Mouse (Mus musculus) skeletal muscle tissue, postnatal 0 days (tissue): ENCODE data around the gene Gucy2e. TPM values are rescaled to one million over a fixed set of nuclear protein-coding genes. Genes with fewer than 3 reads are reported as not detected.

Experiments
- polyA plus RNA-seq: library from polyadenylated mRNA; unstranded; fragments of >200 nt; fragmentation: Nextera tagmentation; extraction: Ambion mirVana; gene quantifications from 2 replicates; pipeline ENCODE4 v1.2.1, GENCODE M21; 2015

The Gucy2e gene
- 0.05 and 0.10 TPM in 2 replicates for polyA plus RNA-seq

GRCm38 (mm10) chr11:69236926-69237260, at the start of gene Gucy2e:
Gene Gucy2e, minus strand, starts transcription at chr11:69237036.

GRCm38 (mm10) chr11:69197743-69198142, 39.1 kb downstream of the Gucy2e start, which contains the start of gene Alox8:
Gene Alox8, minus strand, starts transcription at chr11:69197843.

Other genes starting within 250 kb of the Gucy2e start
- 7.5 and 7.9 TPM in 2 replicates for gene Pfas, start 228.6 kb downstream of the Gucy2e start, polyA plus RNA-seq
- gene Ctc1, start 221.1 kb downstream of the Gucy2e start, polyA plus RNA-seq, result 12.5 and 13.5 TPM in 2 replicates
- 23.1 and 28.8 TPM in 2 replicates for gene Aurkb, start 191.4 kb downstream of the Gucy2e start, polyA plus RNA-seq
- gene Borcs6, start 177.3 kb downstream of the Gucy2e start, polyA plus RNA-seq, result 10.3 and 13.3 TPM in 2 replicates
- 31.1 and 34.1 TPM in 2 replicates for gene Tmem107, start 166.2 kb downstream of the Gucy2e start, polyA plus RNA-seq
- 67.9 and 70.2 TPM in 2 replicates for gene Vamp2, start 148.5 kb downstream of the Gucy2e start, polyA plus RNA-seq
- gene Per1, start 141.8 kb downstream of the Gucy2e start, polyA plus RNA-seq, result 11.1 and 16.8 TPM in 2 replicates
- 0.26 TPM in 1 of 2 replicates, not detected in the other for gene Hes7, start 116.6 kb downstream of the Gucy2e start, polyA plus RNA-seq
- gene 9130213A22Rik, start 114.4 kb downstream of the Gucy2e start, polyA plus RNA-seq, result 0.12 and 0.56 TPM in 2 replicates
- 1.1 TPM in 1 of 2 replicates, not detected in the other for gene Aloxe3, start 111.1 kb downstream of the Gucy2e start, polyA plus RNA-seq
- 2.2 TPM in 1 of 2 replicates, not detected in the other for gene Alox12b, start 80.0 kb downstream of the Gucy2e start, polyA plus RNA-seq
- 0.09 and 0.13 TPM in 2 replicates for gene Alox8, start 39.2 kb downstream of the Gucy2e start, polyA plus RNA-seq
- 5.5 and 7.0 TPM in 2 replicates for gene Cntrob, start 86.7 kb upstream of the Gucy2e start, polyA plus RNA-seq
- 88.7 and 98.0 TPM in 2 replicates for gene Trappc1, start 86.9 kb upstream of the Gucy2e start, polyA plus RNA-seq
- 0.18 and 0.35 TPM in 2 replicates for gene Kcnab3, start 89.2 kb upstream of the Gucy2e start, polyA plus RNA-seq
- gene Rnf227, start 103.4 kb upstream of the Gucy2e start, polyA plus RNA-seq, result 2.1 and 6.3 TPM in 2 replicates
- 11.1 and 13.0 TPM in 2 replicates for gene Chd3, start 132.4 kb upstream of the Gucy2e start, polyA plus RNA-seq
- 111 and 120 TPM in 2 replicates for gene Naa38, start 158.5 kb upstream of the Gucy2e start, polyA plus RNA-seq
- gene Cyb5d1, start 158.6 kb upstream of the Gucy2e start, polyA plus RNA-seq, result 12.4 and 14.5 TPM in 2 replicates
- 29.1 and 32.8 TPM in 2 replicates for gene Tmem88, start 161.2 kb upstream of the Gucy2e start, polyA plus RNA-seq
- gene Kdm6b, start 176.6 kb upstream of the Gucy2e start, polyA plus RNA-seq, result 19.0 and 19.9 TPM in 2 replicates